Mouse (Mus musculus) lung, postnatal 0 days (tissue): ENCODE measurements around the gene Csrp1. TPM values are rescaled to one million over a fixed set of nuclear protein-coding genes. Genes with fewer than 3 reads are reported as not detected.

Source experiments
- ATAC-seq: fragments of 200-750 bp; cut with Nextera tagmentation; 2 replicates; pipeline ENCODE4 v1.8.0; 2017; ENCODE audit warnings: moderate library complexity
- DNase-seq: peaks from one replicate; pipeline ENCODE4 v3.0.0-alpha.2; 2016; ENCODE audit warnings: low spot score
- H3K27ac ChIP-seq: fragments of 300-500 bp; sonication (generic); 2 replicates; pipeline ENCODE4 v1.5.1; 2014; ENCODE audit warnings: antibody characterized with exemption, mild to moderate bottlenecking, low read length, mixed read lengths
- H3K27me3 ChIP-seq: fragments of 300-500 bp; sonication (generic); replicated peaks from 2 replicates; pipeline ENCODE4 v1.6.1; 2014; ENCODE audit warnings: low read length, mixed read lengths; ENCODE audit not compliant: insufficient read depth
- H3K36me3 ChIP-seq: fragments of 300-500 bp; sonication (generic); 2 replicates; pipeline ENCODE4 v1.6.1; 2014; ENCODE audit warnings: low read length, mixed read lengths; ENCODE audit not compliant: insufficient read depth
- H3K4me1 ChIP-seq: fragments of 300-500 bp; sonication (generic); 2 replicates; pipeline ENCODE4 v1.6.1; 2014; ENCODE audit warnings: antibody characterized with exemption, low read depth, low read length, mixed read lengths; ENCODE audit not compliant: insufficient read depth
- H3K4me2 ChIP-seq: fragments of 300-500 bp; sonication (generic); replicated peaks from 2 replicates; pipeline ENCODE4 v1.6.1; 2014; ENCODE audit warnings: low read depth, mild to moderate bottlenecking, low read length, moderate library complexity, mixed read lengths
- H3K4me3 ChIP-seq: fragments of 300-500 bp; sonication (generic); 2 replicates; pipeline ENCODE4 v1.5.1; 2014; ENCODE audit warnings: low read depth, low read length
- H3K9ac ChIP-seq: fragments of 300-500 bp; sonication (generic); replicated peaks from 2 replicates; pipeline ENCODE4 v1.6.1; 2014; ENCODE audit warnings: low read depth, mild to moderate bottlenecking
- H3K9me3 ChIP-seq: fragments of 300-500 bp; sonication (generic); 2 replicates; pipeline ENCODE4 v1.6.1; 2016; ENCODE audit warnings: low read length, mixed read lengths
- CTCF ChIP-seq: IDR thresholded peaks from 2 replicates; pipeline ENCODE4 v1.5.1; 2016; ENCODE audit warnings: antibody characterized with exemption, mild to moderate bottlenecking
- EP300 ChIP-seq: IDR thresholded peaks from 2 replicates; pipeline ENCODE4 v1.6.1; 2016; ENCODE audit warnings: antibody characterized with exemption, mild to moderate bottlenecking, control low read depth
- WGBS: fragments of 180-500 bp; shearing (Covaris S2); extraction: QIAGEN DNeasy Blood & Tissue Kit; methylation state at CpG from one replicate; pipeline ENCODE4 v1.1.7; 2014; 5-methylcytosine and 5-hydroxymethylcytosine counted together
- polyA plus RNA-seq: library from polyadenylated mRNA; unstranded; fragments of >200 nt; fragmentation: Nextera tagmentation; extraction: Ambion mirVana; gene quantifications from 2 replicates; pipeline ENCODE4 v1.2.1, GENCODE M21; 2015

Csrp1 gene
- polyA plus RNA-seq, 1 experiment from 2014 or later: 545 TPM

DNA sequence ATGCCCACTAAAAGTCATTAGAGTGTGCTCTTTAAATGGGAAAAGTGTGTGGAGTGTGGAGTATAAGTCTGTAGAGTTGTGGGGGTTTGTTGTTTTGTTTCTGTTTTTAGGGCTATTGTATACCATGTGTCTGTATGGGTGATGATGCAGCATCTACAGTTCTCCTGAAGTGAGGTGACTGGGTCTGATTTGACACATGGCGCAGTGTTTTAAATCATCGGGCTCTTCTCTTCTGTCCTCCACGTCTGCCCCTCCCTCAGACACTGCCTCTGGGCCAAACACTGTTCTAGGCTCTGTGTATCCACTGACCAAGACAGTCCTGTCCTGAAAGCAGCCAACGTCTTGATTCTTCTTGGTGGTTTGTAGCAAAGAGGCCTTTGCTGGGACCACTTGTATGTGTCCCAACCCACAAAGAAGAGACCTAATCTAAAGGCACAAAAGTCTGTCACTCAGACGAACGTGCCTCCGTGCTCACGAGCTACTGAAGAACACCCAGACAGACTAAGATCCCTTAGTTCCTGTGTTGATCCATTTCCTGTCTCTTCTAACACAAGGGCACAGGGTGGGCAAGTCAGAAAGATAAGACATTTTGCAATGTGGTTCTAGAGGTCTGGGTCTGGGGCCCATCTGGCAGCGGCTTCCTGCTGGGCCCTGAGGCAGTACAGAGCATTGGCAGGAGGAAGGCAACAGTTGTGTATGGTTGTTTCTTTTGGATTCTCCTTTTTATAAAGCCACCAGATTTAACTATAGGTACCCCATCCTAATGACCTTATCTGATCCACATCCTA lies 5.6 kb upstream of the Csrp1 start:
- no peak overlapping the region for H3K4me3 ChIP-seq
- no peaks in the 10 kb centered on the region for H3K9me3 ChIP-seq
- no peak overlapping the region for H3K27ac ChIP-seq
- WGBS: 62% methylated on average over 9 of the region's 9 CpGs
- DNase-seq: no peak
- H3K36me3 ChIP-seq: no peaks in the 10 kb centered on the region
- no peaks in the 10 kb centered on the region for H3K4me1 ChIP-seq
- H3K4me2 ChIP-seq: no peak overlapping the region
- no peak for ATAC-seq
- H3K27me3 ChIP-seq: no peaks in the 10 kb centered on the region
- TF ChIP-seq EP300 (no peak), CTCF (no peak)
- H3K9ac ChIP-seq: no peak overlapping the region

DNA sequence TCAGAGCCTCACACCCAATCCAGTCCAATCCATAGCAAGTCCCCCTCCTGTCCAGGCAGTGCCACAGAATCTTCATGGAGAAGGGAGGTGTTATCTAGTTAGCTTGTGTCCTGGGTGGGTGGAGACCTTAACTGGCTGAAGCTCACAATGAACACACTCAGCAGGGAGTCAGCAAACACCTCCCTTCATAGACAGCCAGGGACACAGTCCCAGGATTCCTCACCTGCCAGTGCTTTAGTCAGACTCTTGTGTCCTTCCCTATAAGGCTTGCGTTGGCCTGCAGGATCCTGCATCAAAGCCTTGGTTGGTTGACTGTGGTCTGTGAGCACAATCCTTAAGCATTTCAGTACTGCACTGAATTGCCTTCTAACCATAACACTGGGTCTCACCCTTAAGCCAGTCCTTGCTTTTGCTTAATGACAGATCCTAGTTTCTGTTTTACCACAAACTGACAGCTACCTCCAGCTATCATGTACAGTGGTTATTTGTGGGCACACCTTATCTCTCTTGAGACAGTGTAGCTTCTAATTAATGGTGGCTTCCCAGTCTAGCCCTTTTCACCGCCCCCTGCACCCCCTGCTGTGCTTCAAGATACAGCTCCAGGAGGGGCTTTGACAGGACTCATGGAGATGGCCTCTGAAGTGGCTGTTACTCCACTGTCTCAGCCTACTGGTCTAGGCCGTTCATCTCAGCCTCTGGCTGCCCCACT lies 4.8 kb upstream of the Csrp1 start:
- 72% methylated on average over 3 of the region's 3 CpGs for WGBS
- TF ChIP-seq EP300 (no peak), CTCF (no peak)
- Histone ChIP-seq H3K27ac (no peak overlapping the region), H3K36me3 (no peaks in the 10 kb centered on the region), H3K4me1 (peaks cover 5% of the 10 kb centered on the region; the same call in 1 of the 2 replicates), H3K4me3 (no peak overlapping the region), H3K4me2 (no peak overlapping the region), H3K9me3 (no peaks in the 10 kb centered on the region), H3K27me3 (no peaks in the 10 kb centered on the region), H3K9ac (no peak overlapping the region)
- DNase-seq (no peak), ATAC-seq (no peak)

DNA sequence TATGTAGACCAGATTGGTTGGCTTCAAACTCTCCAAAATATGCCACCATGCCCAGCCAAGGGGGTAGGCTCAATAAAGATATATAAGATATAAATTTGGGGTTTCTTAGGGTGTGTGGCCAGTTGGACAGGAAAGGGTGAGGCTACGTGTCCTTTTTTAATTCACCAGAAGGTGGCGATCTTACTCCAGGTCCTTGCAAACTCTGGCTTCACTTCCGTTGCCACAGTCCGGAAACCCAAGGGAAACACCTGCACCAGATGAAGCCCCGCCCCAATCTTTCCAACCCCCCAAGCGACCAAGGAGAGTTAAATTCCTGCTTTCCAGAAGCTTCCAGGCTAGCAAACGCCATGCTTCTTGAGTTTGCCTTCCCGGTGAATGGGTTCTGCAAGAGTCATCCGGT lies 375 bp upstream of the Csrp1 start:
- 15% methylated on average over 9 of the region's 9 CpGs for WGBS

DNA sequence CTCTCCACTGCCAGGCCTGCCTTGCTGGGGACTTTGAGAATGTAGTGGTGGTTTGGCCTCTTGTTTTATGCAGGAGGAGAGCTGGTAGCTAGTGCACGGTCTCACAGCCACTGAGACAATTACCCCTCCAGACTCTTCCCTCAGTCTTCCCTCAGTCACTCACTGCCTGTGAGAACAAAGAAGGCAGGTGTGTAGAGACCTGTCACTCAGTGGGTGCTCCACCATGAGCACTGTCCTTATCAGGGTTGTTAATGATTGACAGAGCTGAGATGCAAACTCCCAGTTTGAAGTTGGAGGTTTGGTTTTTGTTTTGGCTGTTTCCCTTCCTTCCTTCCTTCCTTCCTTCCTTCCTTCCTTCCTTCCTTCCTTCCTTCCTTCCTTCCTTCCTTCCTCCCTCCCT lies 3.2 kb downstream of the Csrp1 start:
- no peak overlapping the region for H3K27ac ChIP-seq
- no peak for TF ChIP-seq CTCF
- no peak for TF ChIP-seq EP300
- DNase-seq (peak; percentile 62), ATAC-seq (peak; percentile 38; the same call in 1 of the 2 replicates)
- no peaks in the 10 kb centered on the region for H3K9me3 ChIP-seq
- 60% methylated on average over 1 of the region's 1 CpGs for WGBS
- H3K4me2 ChIP-seq: no peak overlapping the region
- no peaks in the 10 kb centered on the region for H3K27me3 ChIP-seq
- no peak overlapping the region for H3K4me3 ChIP-seq
- no peak overlapping the region for H3K9ac ChIP-seq
- no peaks in the 10 kb centered on the region for H3K36me3 ChIP-seq
- peaks cover 7% of the 10 kb centered on the region; the same call in 1 of the 2 replicates for H3K4me1 ChIP-seq

More for the DNA sequence above, 375 bp upstream of the Csrp1 start:
- peak; percentile 79 for ATAC-seq
- peak; percentile 88 for DNase-seq
- H3K27me3 ChIP-seq: no peaks in the 10 kb centered on the region
- H3K9ac ChIP-seq: no peak overlapping the region
- no peaks in the 10 kb centered on the region for H3K9me3 ChIP-seq
- TF ChIP-seq EP300 (peak; percentile 69), CTCF (peak; percentile 86)
- peaks cover 7% of the 10 kb centered on the region; the same call in 1 of the 2 replicates for H3K4me1 ChIP-seq
- H3K27ac ChIP-seq: no peak overlapping the region
- no peak overlapping the region for H3K4me3 ChIP-seq
- no peaks in the 10 kb centered on the region for H3K36me3 ChIP-seq
- no peak overlapping the region for H3K4me2 ChIP-seq

DNA sequence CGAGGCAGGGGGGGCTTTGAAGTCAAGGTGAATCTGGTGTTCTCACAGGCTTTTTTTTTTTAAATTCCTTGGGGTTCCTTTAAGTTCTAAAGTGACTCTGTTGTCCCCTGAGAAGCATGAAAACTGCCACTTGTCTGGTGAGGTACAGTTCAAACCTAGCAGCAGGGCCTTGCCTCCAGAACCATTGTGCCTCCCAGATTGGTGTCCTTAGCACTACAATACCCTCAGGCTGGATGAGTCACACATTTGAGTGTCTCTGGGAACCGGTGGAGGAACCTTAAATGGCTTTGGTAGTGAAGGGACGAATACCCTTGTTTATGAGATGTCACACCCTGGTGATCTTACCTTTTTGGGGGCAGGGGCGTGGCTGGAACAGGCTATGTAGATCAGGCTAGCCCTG lies 4.3 kb downstream of the Csrp1 start:
- Histone ChIP-seq H3K27me3 (no peaks in the 10 kb centered on the region), H3K4me1 (peaks cover 11% of the 10 kb centered on the region; the same call in 1 of the 2 replicates), H3K36me3 (no peaks in the 10 kb centered on the region), H3K4me3 (no peak overlapping the region), H3K27ac (no peak overlapping the region), H3K9me3 (no peaks in the 10 kb centered on the region), H3K4me2 (no peak overlapping the region), H3K9ac (no peak overlapping the region)
- TF ChIP-seq EP300 (no peak), CTCF (no peak)
- DNase-seq: peak; percentile 37
- WGBS: 56% methylated on average over 4 of the region's 4 CpGs
- ATAC-seq: no peak

DNA sequence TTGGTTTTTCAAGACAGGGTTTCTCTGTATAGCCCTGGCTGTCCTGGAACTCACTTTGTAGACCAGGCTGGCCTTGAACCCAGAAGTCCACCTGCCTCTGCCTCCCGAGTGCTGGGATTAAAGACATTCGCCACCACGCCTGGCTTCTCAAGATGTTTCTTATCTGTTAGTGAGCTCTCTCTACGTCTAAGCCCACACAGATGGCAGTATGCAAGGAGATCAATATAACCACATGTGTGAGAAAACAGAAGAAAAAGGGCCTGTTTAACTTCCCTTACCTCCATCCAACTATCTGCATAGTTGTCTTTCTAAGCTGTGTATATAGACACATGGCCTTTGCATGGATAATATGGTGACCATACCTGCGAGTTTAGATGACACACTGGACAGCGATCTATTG lies 5.5 kb downstream of the Csrp1 start:
- Histone ChIP-seq H3K4me3 (no peak overlapping the region), H3K27ac (no peak overlapping the region), H3K4me1 (0 out of 2 replicates have a peak, but pooled peaks cover 5% of the 10 kb centered on the region), H3K36me3 (0 out of 2 replicates have a peak, but pooled peaks cover 3% of the 10 kb centered on the region), H3K9me3 (no peaks in the 10 kb centered on the region), H3K27me3 (no peaks in the 10 kb centered on the region), H3K9ac (no peak overlapping the region), H3K4me2 (no peak overlapping the region)
- 89% methylated on average over 6 of the region's 6 CpGs for WGBS
- no peak for DNase-seq
- ATAC-seq: no peak
- no peak for TF ChIP-seq CTCF
- TF ChIP-seq EP300: no peak
